Mouse (Mus musculus) liver, postnatal 0 days (tissue): ENCODE results near the gene Efna1.

Source experiments
- CTCF ChIP-seq: sonication (generic); IDR thresholded peaks from 2 replicates; pipeline ENCODE4 v1.5.1; 2016; ENCODE audit warnings: antibody characterized with exemption, low read depth
- EP300 ChIP-seq: IDR thresholded peaks from 2 replicates; pipeline ENCODE4 v1.6.1; 2016; ENCODE audit warnings: antibody characterized with exemption, low read depth, mild to moderate bottlenecking

DNA sequence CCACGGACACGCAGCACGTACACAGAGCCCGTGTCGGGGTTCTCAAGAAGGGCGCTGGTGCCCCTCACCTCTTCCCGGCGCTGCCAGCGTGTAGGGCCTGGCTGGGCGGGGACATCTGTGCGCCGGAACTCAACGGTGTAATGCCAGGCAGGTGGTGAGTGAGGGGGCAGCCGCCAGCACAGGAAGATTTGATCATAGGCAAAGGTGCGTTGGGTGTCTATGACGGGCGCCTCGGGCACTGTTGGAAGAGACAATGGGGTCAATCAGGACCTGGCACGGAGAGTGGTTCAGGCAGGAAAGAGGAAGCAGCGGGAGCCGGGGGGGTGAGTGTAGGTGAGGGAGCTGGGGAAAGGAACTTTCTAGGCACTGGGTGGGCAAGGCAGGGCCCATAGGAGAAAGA is 43.3 kb downstream of the Efna1 start:
- no peak for TF ChIP-seq CTCF
- no peak for TF ChIP-seq EP300
